Mouse (Mus musculus): ENCODE measurements around the gene Olfr101. TPM values are rescaled to one million over a fixed set of nuclear protein-coding genes. Genes with fewer than 3 reads are reported as not detected.

The Olfr101 gene
- not detected for total RNA-seq (2021)

DNA sequence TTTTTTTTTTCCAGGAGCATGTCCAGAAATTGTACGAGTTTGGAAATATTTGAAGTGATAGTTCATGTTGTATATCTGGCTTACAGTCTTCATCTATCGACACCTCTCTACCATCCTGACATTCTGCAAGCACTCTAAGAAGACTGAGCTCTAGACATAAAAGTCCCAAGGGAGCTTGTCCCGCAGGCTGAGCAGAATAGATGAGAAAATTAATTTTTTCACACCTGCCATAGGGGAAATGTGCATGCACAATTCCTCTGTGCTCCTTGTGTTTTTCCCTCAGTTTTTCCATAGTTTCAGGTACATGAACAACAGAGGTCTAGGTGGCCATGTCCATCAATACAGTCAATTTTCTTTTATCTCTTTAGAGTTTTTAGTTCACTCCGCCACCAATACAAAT is at the start of gene Olfr101:
Gene Olfr101, minus strand, starts transcription at position 101 of the 400 bp plus-strand sequence.
- DNase-seq (ENCODE audit: extremely low spot score in 1 of 2, low spot score in 1 of 2), result no peak

DNA sequence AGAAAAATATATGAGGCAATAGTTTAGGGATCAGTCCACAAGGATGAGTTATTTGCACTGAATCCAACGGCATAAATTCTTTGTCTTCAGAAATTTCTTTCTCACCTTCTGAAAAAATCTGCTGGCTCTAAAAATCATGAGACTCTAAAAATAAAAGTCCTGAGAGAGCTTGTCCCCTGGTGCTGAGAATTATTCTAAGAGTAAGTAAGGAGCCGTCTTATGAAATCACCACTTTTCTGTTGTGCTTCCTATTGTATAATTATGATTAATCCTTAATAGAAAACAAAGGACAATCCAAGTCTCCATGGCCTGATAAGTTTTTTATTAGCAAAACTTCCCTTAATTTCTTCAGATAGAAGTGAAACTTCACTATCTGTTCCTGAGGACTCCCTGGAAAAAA is 35.5 kb upstream of the Olfr101 start, which contains the start of gene Olfr103:
Gene Olfr103, minus strand, starts transcription at position 101 of the 400 bp plus-strand sequence.
- no peak for DNase-seq (ENCODE audit: extremely low spot score in 1 of 2, low spot score in 1 of 2)

DNA sequence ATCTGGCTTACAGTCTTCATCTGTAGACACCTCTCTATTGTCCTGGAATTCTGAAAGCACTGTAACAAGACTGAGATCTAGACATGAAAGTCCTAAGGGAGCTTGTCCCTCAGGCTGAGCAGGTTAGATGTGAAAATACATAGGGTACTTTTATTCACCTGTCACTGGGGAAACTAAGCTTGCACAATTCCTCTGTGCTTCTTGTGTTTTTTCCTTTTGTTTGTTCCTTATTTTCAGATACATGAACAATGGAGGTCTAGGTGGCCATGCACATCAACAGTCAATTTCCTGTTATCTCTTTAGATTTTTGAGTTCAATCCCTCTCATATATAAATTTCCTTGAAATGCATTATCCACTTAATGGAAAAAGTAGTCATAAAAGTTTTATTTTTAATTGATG is 12.8 kb upstream of the Olfr101 start, which contains the start of gene Olfr102:
Gene Olfr102, minus strand, starts transcription at position 101 of the 400 bp plus-strand sequence.
- no peak for DNase-seq (ENCODE audit: extremely low spot score in 1 of 2, low spot score in 1 of 2)

DNA sequence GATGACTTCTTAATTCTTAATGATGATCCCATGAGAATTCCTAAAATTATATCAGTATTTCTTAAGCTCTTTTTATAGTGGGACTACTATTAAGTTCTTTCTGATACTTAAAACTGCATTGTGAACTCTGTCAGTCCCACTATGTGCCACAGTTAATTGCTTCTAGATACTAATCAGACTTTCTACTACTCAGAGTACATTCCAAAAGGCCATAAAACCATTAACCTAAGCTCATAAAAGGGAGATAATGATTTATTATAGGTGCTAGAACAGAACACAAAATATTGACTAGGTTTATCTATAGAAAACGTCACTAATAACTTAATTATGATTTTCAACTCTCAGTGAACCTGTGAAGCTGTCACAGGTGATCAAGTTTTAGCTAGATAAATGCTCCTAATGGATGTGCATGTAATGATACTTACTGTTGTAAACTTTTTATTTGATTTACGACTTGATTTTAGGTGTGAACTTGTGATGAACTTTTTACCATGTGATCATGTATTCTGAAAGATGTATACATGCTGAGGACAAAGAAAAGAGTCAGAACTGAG is 6.1 kb upstream of the Olfr101 start:
- no peak for DNase-seq (ENCODE audit: extremely low spot score in 1 of 2, low spot score in 1 of 2)

DNA sequence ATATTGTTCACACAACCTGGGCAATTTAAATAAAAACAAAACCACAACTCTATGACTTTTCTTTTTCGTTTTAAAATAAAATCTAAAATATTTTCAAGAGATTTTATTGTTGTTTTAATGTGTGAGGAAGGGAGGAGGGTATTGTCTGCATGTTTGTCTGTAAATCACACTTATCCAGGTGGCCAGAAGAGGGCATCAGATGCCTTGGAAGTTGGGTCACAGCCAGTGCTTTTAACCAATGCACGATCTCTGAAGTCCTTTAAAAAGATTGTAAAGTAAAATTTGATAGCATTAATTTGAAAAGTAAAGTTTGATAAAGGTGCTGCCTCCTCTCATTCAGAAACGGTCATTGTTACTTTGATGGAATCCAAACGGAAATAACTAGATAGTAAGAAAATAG is 4.4 kb upstream of the Olfr101 start:
- DNase-seq (ENCODE audit: extremely low spot score in 1 of 2, low spot score in 1 of 2), result no peak

DNA sequence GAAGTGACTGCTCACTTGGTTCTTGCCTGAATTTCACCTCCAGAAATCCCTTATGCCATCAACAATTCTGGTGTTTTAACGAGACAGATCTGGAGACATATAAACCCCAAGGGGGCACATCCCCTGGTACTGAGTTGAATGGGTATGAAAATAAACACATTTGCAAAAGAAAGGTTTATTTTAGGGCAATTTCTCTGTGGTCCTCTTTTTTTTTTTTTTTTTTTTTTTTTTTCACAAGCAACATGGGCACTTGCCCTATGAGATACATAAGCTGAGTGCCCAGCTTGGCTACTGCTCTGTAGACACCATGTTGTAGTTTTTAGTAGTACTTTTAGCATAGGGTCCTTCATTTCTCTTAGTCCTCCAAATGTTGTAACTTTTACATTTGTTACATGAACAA is 20.8 kb downstream of the Olfr101 start, which contains the start of gene Olfr99:
Gene Olfr99, minus strand, starts transcription at position 101 of the 400 bp plus-strand sequence.
- no peak for DNase-seq (ENCODE audit: extremely low spot score in 1 of 2, low spot score in 1 of 2)

DNA sequence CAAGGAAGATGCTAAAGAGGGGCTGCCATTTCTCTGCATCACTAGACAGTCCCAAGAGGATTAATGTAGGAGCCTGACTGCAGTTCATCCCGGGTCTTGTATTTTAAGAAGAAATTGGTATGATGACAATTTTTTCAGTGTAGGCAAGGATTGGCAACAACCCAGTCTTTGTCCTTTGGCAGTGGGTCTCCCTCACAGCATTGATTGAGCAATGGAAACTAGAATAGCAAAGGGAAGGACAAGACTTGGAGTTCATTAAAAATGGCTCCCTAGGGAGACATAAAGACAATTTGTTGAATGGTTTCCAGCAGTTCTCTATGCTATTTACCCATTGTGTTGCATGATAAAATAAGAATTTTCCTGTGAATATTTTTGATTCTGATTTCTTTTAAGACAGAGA is 23.8 kb downstream of the Olfr101 start:
- DNase-seq (ENCODE audit: extremely low spot score in 1 of 2, low spot score in 1 of 2), result no peak

DNA sequence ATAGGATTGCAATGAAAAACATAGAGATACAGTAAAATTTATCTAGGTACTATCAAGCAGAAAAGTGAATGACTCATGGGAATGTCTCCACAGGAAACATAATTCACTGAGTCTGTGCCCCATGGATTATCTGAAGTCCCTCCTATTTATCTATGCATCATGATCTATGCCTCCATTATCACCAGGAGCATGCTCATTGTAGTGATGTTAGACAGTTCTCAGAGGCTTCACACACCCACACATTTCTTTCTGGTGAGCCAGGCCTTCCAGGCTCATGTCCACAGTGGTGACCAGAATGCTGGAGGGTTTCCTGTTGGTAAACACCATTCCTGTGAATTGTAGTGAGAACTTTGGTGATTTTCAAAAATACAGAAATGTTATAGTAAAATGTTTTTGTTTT is 27.5 kb downstream of the Olfr101 start:
- DNase-seq (ENCODE audit: extremely low spot score in 1 of 2, low spot score in 1 of 2), result no peak

DNA sequence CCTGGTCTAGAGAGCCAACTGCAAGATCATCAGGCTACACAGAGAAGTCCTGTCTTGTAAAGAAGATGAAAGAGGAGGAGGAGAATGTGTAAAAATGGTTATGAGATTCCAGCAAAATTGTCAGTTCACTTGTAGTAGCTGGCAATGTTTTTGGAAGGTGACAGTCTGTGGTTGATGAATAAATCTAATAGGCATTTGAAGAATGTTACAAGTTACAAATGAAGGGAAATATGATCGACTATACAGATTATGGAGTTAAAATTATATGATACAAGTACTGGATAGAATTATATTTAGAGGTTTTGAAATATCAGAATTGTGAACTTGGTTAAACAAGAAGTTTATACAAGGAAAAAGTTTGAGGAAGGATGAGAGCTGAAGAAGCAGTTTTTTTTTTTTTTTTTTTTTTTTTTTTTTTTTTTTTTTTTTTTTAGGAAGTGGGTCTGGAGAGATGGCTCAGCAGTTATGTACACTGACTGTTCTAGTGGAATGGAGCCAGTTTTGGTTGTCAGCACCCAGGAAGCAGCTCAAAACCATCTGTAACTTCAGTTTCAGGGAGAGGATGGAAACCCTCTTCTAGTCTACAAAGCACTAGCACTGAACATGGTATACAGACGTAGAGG is 28.4 kb downstream of the Olfr101 start:
- DNase-seq (ENCODE audit: extremely low spot score in 1 of 2, low spot score in 1 of 2), result no peak

DNA sequence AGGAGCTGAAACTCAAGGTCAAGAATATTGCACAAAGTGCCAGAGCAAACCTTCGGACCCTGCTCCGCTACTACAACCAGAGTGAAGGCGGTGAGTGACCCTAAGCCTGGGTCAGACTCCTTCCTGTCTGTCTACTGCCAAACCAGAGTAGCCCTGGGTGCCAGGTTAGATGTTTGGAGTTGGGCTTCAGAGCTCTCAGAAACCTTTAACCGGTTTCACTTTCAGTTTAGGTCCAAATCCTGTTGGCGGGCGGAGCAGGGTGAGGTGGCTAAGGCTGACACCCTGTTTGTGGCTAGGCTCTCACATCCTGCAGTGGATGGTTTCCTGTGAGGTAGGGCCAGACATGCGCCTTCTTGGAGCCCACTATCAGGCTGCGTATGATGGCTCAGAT is 33.4 kb downstream of the Olfr101 start:
- DNase-seq (ENCODE audit: extremely low spot score in 1 of 2, low spot score in 1 of 2), result peak in 1 of 2 experiments; percentile 10

DNA sequence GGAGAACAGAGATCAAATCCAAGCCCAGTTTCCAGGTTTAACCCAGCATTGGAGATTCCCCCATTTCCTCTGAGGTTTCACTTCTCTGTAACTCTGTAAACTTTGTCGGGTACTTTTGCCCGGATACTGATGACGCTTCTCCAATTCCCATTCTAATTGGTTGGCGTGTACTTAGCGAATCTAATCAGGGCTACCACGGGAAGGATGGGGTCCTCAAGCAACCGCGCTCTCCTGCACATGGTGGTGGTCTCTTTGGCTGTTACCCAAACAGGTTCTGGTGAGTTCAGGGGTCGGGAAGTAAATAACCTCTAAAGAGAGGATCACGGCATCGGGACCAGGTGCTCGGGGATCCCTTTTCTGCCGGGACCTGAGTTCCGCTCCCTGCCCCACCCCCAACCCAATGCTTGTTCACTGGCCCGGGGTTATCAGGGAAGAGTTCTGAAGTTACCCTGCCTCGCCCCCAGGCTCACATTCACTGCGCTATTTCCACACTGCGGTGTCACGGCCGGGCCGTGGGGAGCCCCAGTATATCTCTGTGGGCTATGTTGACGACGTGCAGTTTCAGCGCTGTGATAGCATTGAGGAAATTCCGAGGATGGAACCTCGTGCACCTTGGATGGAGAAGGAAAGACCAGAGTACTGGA is 33.9 kb downstream of the Olfr101 start, which contains the start of gene H2-M3:
Gene H2-M3, plus strand, starts transcription at position 163 of the 644 bp plus-strand sequence.
- peak; percentile 86 to 97 for DNase-seq (ENCODE audit: extremely low spot score in 1 of 2, low spot score in 1 of 2)

DNA sequence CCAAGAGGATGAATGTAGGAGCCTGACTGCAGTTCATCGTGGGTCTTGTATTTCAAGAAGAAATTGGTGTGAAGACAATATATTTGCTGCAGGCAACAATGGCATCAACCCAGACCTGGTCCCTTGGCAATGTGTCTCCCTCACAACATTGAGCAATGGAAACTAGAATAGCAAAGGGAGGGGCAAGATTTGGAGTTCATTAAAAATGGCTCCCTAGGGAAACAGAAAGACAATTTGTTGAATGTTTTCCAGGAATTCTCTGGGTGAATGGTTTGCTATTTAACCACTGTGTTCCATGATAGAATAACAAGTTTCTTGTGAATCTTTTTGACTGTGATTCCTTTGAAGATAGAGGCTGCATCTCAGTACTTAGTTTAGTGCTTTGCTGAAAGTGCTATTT is 40.5 kb downstream of the Olfr101 start, which contains the start of gene Olfr98:
Gene Olfr98, minus strand, starts transcription at position 124 of the 400 bp plus-strand sequence.
- no peak for DNase-seq (ENCODE audit: extremely low spot score in 1 of 2, low spot score in 1 of 2)

DNA sequence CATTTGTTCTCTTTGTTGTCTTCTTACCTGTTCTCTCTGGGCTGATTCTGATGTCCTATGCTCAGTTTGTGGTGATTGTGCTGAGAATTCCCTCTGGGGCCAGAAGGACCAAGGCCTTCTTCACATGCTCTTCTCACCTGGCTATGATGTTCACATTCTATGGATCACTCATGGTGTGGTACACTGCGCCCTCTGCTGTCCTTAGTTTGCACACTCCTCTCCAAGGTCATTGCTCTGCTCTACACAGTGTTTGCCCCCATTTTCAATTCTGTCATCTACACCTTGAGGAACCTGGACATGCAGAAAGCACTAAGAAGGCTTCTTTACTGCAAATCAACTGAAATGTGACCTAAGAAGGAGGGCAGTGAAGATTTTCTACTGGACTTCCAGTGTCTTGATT is 53.6 kb downstream of the Olfr101 start:
- DNase-seq (ENCODE audit: extremely low spot score in 1 of 2, low spot score in 1 of 2), result peak in 1 of 2 experiments; percentile 20

DNA sequence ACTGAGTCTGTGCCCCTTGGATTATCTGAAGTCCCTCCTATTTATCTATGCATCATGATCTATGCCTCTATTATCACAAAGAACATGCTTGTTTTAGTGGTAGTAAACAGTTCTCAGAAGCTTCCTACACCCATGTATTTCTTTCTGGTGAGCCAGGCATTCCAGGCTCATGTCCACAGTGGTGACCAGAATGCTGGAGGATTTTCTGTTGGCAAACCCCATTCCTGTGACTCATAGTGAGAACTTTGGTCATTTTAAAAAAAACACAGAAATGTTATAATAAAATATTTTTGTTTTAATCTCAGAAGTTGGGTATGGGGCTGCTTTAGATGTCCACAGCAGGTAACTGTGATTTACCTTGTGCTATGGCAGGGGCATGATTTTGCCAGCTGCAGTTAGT is 54.7 kb downstream of the Olfr101 start:
- DNase-seq (ENCODE audit: extremely low spot score in 1 of 2, low spot score in 1 of 2), result no peak

Other genes with a start within 250 kb of the Olfr101 start
- gene Olfr90, start 215.8 kb downstream of the Olfr101 start, total RNA-seq (2021), result under 1 TPM in 1 of 2 experiments, not detected in 1; 0.14 TPM
- not detected for gene Olfr91, start 206.0 kb downstream of the Olfr101 start, total RNA-seq (2021)
- not detected for gene Olfr92, start 184.2 kb downstream of the Olfr101 start, total RNA-seq (2021)
- not detected for gene Olfr93, start 142.8 kb downstream of the Olfr101 start, total RNA-seq (2021)
- gene Ubd, start 110.4 kb downstream of the Olfr101 start, total RNA-seq (2021), result not detected
- not detected for gene Olfr94, start 103.3 kb downstream of the Olfr101 start, total RNA-seq (2021)
- gene Olfr95, start 91.2 kb downstream of the Olfr101 start, total RNA-seq (2021), result not detected
- gene Olfr96, start 84.2 kb downstream of the Olfr101 start, total RNA-seq (2021), result not detected
- not detected for gene Olfr97, start 67.0 kb downstream of the Olfr101 start, total RNA-seq (2021)
- gene Olfr98, start 40.6 kb downstream of the Olfr101 start, total RNA-seq (2021), result not detected
- gene H2-M3, start 34.1 kb downstream of the Olfr101 start, total RNA-seq (2021), result 1 to 10 TPM; 1.2 to 2.2 TPM
- not detected for gene Olfr99, start 20.9 kb downstream of the Olfr101 start, total RNA-seq (2021)
- not detected for gene Olfr102, start 12.7 kb upstream of the Olfr101 start, total RNA-seq (2021)
- not detected for gene Olfr103, start 35.4 kb upstream of the Olfr101 start, total RNA-seq (2021)
- not detected for gene Olfr104-ps, start 55.3 kb upstream of the Olfr101 start, total RNA-seq (2021)
- not detected for gene Olfr105-ps, start 74.7 kb upstream of the Olfr101 start, total RNA-seq (2021)
- not detected for gene Olfr106-ps, start 86.1 kb upstream of the Olfr101 start, total RNA-seq (2021)
- gene Olfr107, start 94.9 kb upstream of the Olfr101 start, total RNA-seq (2021), result not detected
- gene Olfr108, start 141.2 kb upstream of the Olfr101 start, total RNA-seq (2021), result not detected
- not detected for gene Olfr109, start 154.6 kb upstream of the Olfr101 start, total RNA-seq (2021)
- gene H2-M2, start 179.2 kb upstream of the Olfr101 start, total RNA-seq (2021), result not detected
- not detected for gene Olfr110, start 188.2 kb upstream of the Olfr101 start, total RNA-seq (2021)
- gene Olfr111, start 203.7 kb upstream of the Olfr101 start, total RNA-seq (2021), result not detected